Mouse (Mus musculus) ES-E14 (cell line): Measurements from ENCODE around the gene 1110032F04Rik. TPM values are rescaled to one million over a fixed set of nuclear protein-coding genes. Genes with fewer than 3 reads are reported as not detected.

ENCODE experiments used
- DNase-seq: peaks from one replicate; pipeline ENCODE4 v3.0.0-alpha.2; 2013; ENCODE audit warnings: low read depth, low spot score
- H3K27ac ChIP-seq: 2 replicates; pipeline ENCODE4 v1.5.1; 2012; ENCODE audit warnings: low read depth, mild to moderate bottlenecking, low read length, moderate library complexity, mixed read lengths; ENCODE audit not compliant: poor library complexity, insufficient read depth, severe bottlenecking
- H3K36me3 ChIP-seq: 2 replicates; pipeline ENCODE4 v1.6.1; 2012; ENCODE audit warnings: mild to moderate bottlenecking, low read length, moderate library complexity, mixed read lengths; ENCODE audit not compliant: control insufficient read depth, poor library complexity, insufficient read depth, severe bottlenecking
- H3K4me1 ChIP-seq, 2 experiments: fragments of 150-350 bp in 1 of 2; sonication (generic) in 1 of 2; 2 replicates each; pipeline ENCODE4 v1.6.1; 2012; ENCODE audit warnings: low read length in 2 of 2, mild to moderate bottlenecking in 1 of 2, mixed read lengths in 1 of 2; ENCODE audit not compliant: control insufficient read depth in 2 of 2, insufficient read depth in 2 of 2, poor library complexity in 1 of 2
- H3K4me3 ChIP-seq, 2 experiments: fragments of 150-350 bp in 1 of 2; sonication (generic) in 1 of 2; 2 replicates each; pipeline ENCODE4 v1.5.1; 2012; ENCODE audit warnings: low read length in 2 of 2, low read depth in 1 of 2, mild to moderate bottlenecking in 1 of 2, mixed read lengths in 1 of 2; ENCODE audit not compliant: insufficient read depth in 1 of 2, poor library complexity in 1 of 2, severe bottlenecking in 1 of 2
- H3K9ac ChIP-seq: 2 replicates; pipeline ENCODE4 v1.6.1; 2012; ENCODE audit warnings: low read depth, mild to moderate bottlenecking, low read length, mixed read lengths; ENCODE audit not compliant: poor library complexity, insufficient read depth, severe bottlenecking
- H3K9me3 ChIP-seq: fragments of 150-350 bp; sonication (generic); 2 replicates; pipeline ENCODE4 v1.6.1; 2012; ENCODE audit warnings: low read depth, mild to moderate bottlenecking, low read length; ENCODE audit not compliant: control insufficient read depth, insufficient read depth
- CHD2 ChIP-seq: IDR thresholded peaks from 2 replicates; pipeline ENCODE4 v1.6.1; 2014; ENCODE audit warnings: mild to moderate bottlenecking, low read depth, low read length, inconsistent platforms
- HCFC1 ChIP-seq: IDR thresholded peaks from 2 replicates; pipeline ENCODE4 v1.6.1; 2012; ENCODE audit warnings: low read length, inconsistent platforms, borderline replicate concordance; ENCODE audit not compliant: insufficient read depth
- MAFK ChIP-seq: IDR thresholded peaks from 2 replicates; pipeline ENCODE4 v1.6.1; 2014; ENCODE audit warnings: mild to moderate bottlenecking, low read depth, low read length, inconsistent platforms; ENCODE audit not compliant: insufficient read depth
- ZC3H11A ChIP-seq: IDR thresholded peaks from 2 replicates; pipeline ENCODE4 v1.6.1; 2012; ENCODE audit warnings: low read depth, mild to moderate bottlenecking, inconsistent platforms, low read length, borderline replicate concordance
- ZNF384 ChIP-seq: IDR thresholded peaks from 2 replicates; pipeline ENCODE4 v1.6.1; 2012; ENCODE audit warnings: low read depth, low read length, inconsistent platforms
- in situ Hi-C, 2 experiments: fragments of 600-800 bp; cut with MboI; formaldehyde crosslinking; loops; one replicate each; pipeline ENCODE4 v1.15.1; 2025; ENCODE audit warnings: low sequenced_read_pairs in 2 of 2, inconsistent platforms in 1 of 2; ENCODE audit not compliant: unreplicated experiment in 2 of 2
- total RNA-seq: library from RNA; depleted of rRNA; stranded (reverse); fragments of 300-350 nt; gene quantifications from 2 replicates; pipeline ENCODE4 v1.2.3, GENCODE M21; 2012; rRNA removed

Gene 1110032F04Rik
- 0.98 and 1.7 TPM in 2 replicates for total RNA-seq

DNA sequence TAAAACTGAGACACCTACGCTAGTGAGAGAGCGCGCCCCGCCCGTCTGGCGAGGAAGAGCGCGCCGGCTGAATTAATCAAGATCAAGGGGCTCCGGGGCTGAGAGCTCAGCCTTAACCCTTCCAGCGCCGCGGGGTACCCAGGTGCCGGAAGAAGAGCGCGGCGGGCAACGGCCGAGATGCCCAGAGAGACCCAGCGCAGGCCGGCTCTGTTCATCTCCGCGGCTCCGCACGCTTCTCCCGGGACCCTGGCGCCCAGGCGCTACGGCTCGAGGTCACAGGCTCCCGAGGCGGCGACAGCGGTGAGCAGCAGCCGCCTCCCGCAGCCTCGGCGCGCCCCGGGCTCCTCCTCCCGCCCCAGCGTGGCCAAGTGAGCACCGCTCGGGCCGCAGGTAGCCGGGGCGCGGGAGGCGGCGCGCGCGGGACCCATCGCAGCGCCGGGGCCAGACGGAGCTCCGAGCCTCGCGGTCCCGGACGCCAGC is at the start of gene 1110032F04Rik:
TSS of gene 1110032F04Rik (plus strand) at position 376 of the 480 bp plus-strand sequence.
- Histone ChIP-seq H3K4me1 (peaks cover 0 to 3% of the 10 kb centered on the region in 2 experiments; a peak in 1 of 4 replicates), H3K9me3 (no peaks in the 10 kb centered on the region), H3K36me3 (no peaks in the 10 kb centered on the region), H3K27ac (no peak within 1 kb of the TSS), H3K4me3 (peak within 1 kb of the TSS; percentile 71 to 78), H3K9ac (peak within 1 kb of the TSS; percentile 67)
- no peak for TF ChIP-seq ZC3H11A
- no peak for TF ChIP-seq CHD2
- no peak for TF ChIP-seq ZNF384
- no peak for TF ChIP-seq MAFK
- no peak for TF ChIP-seq HCFC1
- in situ Hi-C loops = no loop called here
- DNase-seq = peak; percentile 30

DNA sequence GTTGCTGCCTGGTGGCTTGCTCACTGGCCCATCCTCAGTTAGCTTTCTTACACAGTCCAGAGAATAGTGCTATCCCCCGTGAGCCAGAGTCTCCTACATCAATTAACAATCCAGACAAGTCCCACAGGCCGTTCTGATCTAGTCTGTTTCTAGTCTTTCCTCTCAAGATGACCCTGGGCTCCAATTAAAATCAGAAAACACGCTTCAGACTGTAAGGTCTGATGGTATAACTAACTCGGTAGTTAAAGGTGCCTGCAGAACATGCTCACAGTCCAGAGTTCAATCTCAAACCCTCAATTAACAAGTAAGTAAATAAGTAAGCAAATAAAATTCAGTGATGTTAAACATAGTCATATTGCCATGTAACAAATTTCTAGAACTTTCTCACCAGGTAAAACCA is 48.0 kb upstream of the 1110032F04Rik start:
- Histone ChIP-seq H3K4me3 (no peak overlapping the region), H3K4me1 (0 out of 4 replicates have a peak, but pooled peaks cover 0 to 2% of the 10 kb centered on the region in 2 experiments), H3K36me3 (no peaks in the 10 kb centered on the region), H3K9ac (no peak overlapping the region), H3K27ac (no peak overlapping the region), H3K9me3 (no peaks in the 10 kb centered on the region)
- in situ Hi-C loops = no loop called here
- DNase-seq = no peak
- no peak for TF ChIP-seq ZNF384
- TF ChIP-seq HCFC1 = no peak
- no peak for TF ChIP-seq ZC3H11A
- no peak for TF ChIP-seq MAFK
- TF ChIP-seq CHD2 = no peak

DNA sequence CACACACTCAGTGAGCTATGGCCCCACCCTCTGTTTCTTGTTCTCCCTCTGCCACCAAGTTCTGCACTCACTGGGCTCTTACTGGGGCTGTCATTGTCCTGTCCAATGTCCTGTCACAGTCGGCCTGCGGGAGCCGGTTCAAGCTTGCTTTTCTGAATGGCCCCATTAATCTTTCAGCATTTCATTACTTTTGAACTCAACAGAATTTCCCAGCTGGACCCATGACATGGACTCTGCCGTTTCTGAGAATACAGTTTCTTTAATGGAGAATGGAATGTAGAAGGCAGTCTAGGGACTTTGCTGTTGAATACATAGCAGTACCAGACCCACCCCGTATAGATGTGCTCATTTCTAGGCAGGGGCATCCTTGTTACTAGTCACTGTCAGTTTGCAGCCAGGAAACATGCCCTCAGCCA is 47.5 kb upstream of the 1110032F04Rik start:
- Histone ChIP-seq H3K4me3 (no peak overlapping the region), H3K9ac (no peak overlapping the region), H3K36me3 (no peaks in the 10 kb centered on the region), H3K27ac (no peak overlapping the region), H3K4me1 (0 out of 4 replicates have a peak, but pooled peaks cover 0 to 2% of the 10 kb centered on the region in 2 experiments), H3K9me3 (no peaks in the 10 kb centered on the region)
- no peak for DNase-seq
- TF ChIP-seq HCFC1 = no peak
- no peak for TF ChIP-seq ZC3H11A
- no peak for TF ChIP-seq MAFK
- TF ChIP-seq ZNF384 = no peak
- TF ChIP-seq CHD2 = no peak
- in situ Hi-C loops = no loop called here

DNA sequence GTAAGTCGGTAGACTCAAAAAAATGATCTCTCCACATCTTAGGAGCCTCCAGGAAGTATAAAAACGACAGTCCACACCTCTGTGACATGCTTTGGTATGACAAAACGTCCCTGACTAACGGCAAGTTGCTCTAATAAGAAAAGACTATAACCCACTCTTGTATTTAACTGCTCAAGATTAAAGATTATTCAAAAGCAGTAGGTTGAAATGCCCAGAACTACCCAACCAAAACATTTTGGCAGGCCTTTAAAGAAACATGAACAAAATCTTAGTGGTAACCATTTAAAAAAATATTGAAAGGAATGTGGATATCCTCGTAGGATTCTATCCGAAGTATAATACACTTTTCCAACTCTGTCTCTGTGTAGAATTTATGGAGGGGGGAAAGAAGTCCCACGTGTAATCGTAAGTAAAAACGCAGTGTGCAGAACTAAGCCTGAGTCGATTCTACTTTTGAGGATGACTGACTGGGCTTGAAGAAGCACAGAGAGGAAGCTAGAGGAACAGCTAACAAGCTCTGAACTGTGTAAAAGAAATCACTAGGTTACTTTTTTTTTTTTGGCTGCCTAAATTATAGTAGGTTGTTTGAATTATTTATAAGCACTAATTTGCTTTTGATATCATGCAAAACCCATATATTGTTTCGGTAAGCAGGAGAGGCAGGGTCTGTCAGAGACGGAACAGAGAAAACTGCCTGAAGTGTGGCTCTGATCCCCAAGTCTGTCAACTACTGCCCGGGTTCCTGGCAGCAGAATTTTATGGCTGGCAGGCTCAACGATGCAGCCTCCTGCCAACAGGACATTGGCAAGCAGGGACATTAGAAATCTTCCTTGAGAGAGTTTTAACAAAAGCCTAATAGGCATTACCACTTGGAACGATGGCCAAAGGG is 45.3 kb upstream of the 1110032F04Rik start:
- Histone ChIP-seq H3K27ac (no peak overlapping the region), H3K4me1 (0 out of 4 replicates have a peak, but pooled peaks cover 0 to 2% of the 10 kb centered on the region in 2 experiments), H3K36me3 (no peaks in the 10 kb centered on the region), H3K9me3 (no peaks in the 10 kb centered on the region), H3K4me3 (no peak overlapping the region), H3K9ac (no peak overlapping the region)
- in situ Hi-C loops = no loop called here
- no peak for DNase-seq
- TF ChIP-seq HCFC1 = no peak
- no peak for TF ChIP-seq MAFK
- TF ChIP-seq CHD2 = no peak
- no peak for TF ChIP-seq ZC3H11A
- TF ChIP-seq ZNF384 = no peak
